Mouse (Mus musculus) G1E-ER4 (cell line): ENCODE measurements around the gene Pi4ka. TPM values are rescaled to one million over a fixed set of nuclear protein-coding genes. Genes with fewer than 3 reads are reported as not detected.

Experiments used
- GATA1 ChIP-seq: IDR thresholded peaks from one replicate; pipeline ENCODE4 v1.8.0; 2012; ENCODE audit warnings: low read length, inconsistent platforms
- polyA plus RNA-seq: library from polyadenylated mRNA; stranded (reverse); fragments of >175 nt; gene quantifications from 2 replicates; pipeline ENCODE4 v1.2.3, GENCODE M21; 2012

Gene Pi4ka
- polyA plus RNA-seq, 1 experiment: 11.6 TPM

DNA sequence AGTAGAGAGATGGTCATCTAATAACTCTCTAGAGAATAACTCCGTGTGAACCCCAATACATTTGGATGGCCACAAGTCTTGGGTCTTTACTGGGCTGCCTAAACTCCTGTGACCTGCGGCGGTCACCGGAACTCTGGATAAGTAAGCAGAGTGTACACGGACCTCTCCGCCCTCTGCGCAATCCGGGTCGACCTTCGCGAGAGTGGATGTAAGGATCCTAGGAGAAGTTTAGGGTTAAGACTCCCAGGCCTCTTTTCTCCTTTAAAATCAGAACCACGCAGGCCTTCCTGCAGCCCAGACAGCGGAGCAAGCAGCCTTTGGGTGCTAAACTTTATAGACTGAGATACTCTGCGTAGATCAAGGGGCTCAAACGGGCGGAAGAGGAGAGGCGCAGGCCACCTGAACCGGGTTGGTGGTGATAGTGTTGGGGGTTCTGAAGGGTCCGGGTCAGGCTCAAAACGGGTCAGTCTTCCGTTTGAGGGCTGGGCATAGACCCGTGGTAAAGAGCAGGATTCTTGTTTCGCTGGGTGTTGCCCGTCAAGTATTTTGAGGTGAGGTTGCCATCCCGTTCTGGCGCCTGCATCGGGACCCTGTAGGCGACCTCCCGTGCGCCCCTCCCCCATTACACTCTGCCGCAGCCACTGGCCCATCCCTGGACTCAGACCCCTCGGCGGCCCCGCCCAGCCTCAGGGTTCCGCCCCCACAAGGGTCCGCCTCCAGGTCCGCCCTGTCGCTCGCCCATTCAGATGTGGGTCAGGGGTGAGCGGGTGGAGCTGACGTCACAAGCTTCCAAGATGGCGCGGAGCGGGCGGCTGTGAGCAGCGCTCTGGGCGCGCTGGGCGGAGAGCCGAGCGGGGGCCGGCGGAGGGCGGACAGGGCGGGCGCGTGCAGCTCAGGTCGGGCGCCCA lies 173.1 kb downstream of the Pi4ka start, which contains the start of gene Hic2:
TSS of gene Hic2 (plus strand) at position 779 of the 908 bp plus-strand sequence.
- no peak for TF ChIP-seq GATA1

Other genes with a start within 250 kb of the Pi4ka start
- 87.0 and 93.3 TPM in 2 replicates for gene Ube2l3, start 203.7 kb downstream of the Pi4ka start, polyA plus RNA-seq
- gene Rimbp3, start 197.7 kb downstream of the Pi4ka start, polyA plus RNA-seq: 1.8 and 2.2 TPM in 2 replicates
- gene Hic2, start 172.7 kb downstream of the Pi4ka start, polyA plus RNA-seq: 12.2 and 12.5 TPM in 2 replicates
- gene Tmem191c, start 130.2 kb downstream of the Pi4ka start, polyA plus RNA-seq: 18.3 and 27.9 TPM in 2 replicates
- gene Serpind1, start 74.9 kb downstream of the Pi4ka start, polyA plus RNA-seq: not detected in 2 replicates
- gene Snap29, start 328 bp downstream of the Pi4ka start, polyA plus RNA-seq: 5.3 and 6.1 TPM in 2 replicates
- 22.8 and 23.1 TPM in 2 replicates for gene Crkl, start 45.7 kb upstream of the Pi4ka start, polyA plus RNA-seq
- gene Aifm3, start 83.3 kb upstream of the Pi4ka start, polyA plus RNA-seq: not detected in 2 replicates
- gene Lztr1, start 102.4 kb upstream of the Pi4ka start, polyA plus RNA-seq: 19.1 and 41.2 TPM in 2 replicates
- 214 and 234 TPM in 2 replicates for gene Thap7, start 124.8 kb upstream of the Pi4ka start, polyA plus RNA-seq
- 0.05 TPM in 1 of 2 replicates, not detected in the other for gene Lrrc74b, start 154.9 kb upstream of the Pi4ka start, polyA plus RNA-seq
- 0.03 TPM in 1 of 2 replicates, not detected in the other for gene P2rx6, start 155.6 kb upstream of the Pi4ka start, polyA plus RNA-seq
- gene Slc7a4, start 176.9 kb upstream of the Pi4ka start, polyA plus RNA-seq: not detected in 2 replicates
- 16.9 and 31.4 TPM in 2 replicates for gene Smpd4, start 213.0 kb upstream of the Pi4ka start, polyA plus RNA-seq
- 6.1 and 7.5 TPM in 2 replicates for gene Ccdc74a, start 240.2 kb upstream of the Pi4ka start, polyA plus RNA-seq